Mouse (Mus musculus) kidney, embryonic 14.5 days (tissue): ENCODE results near the gene Tmem150c. TPM values are rescaled to one million over a fixed set of nuclear protein-coding genes. Genes with fewer than 3 reads are reported as not detected.
A peak's percentile ranks its signal among the peaks of the same experiment; 100 is the strongest.

Experiments used
- ATAC-seq: fragments of 200-750 bp; cut with Nextera tagmentation; 2 replicates; pipeline ENCODE4 v1.8.0; 2017; ENCODE audit warnings: moderate number of reproducible peaks, mild to moderate bottlenecking, moderate TSS enrichment, moderate library complexity; ENCODE audit not compliant: low FRiP score, low TSS enrichment
- H3K27ac ChIP-seq: fragments of 300-500 bp; sonication (generic); 2 replicates; pipeline ENCODE4 v1.5.1; 2014; ENCODE audit warnings: low read depth, mild to moderate bottlenecking, low read length, moderate library complexity, mixed read lengths
- H3K27me3 ChIP-seq: fragments of 300-500 bp; sonication (generic); 2 replicates; pipeline ENCODE4 v1.6.1; 2014; ENCODE audit warnings: mild to moderate bottlenecking, low read length; ENCODE audit not compliant: control insufficient read depth, insufficient read depth
- H3K36me3 ChIP-seq: fragments of 300-500 bp; sonication (generic); 2 replicates; pipeline ENCODE4 v1.6.1; 2014; ENCODE audit warnings: low read length, mixed read lengths; ENCODE audit not compliant: control insufficient read depth, insufficient read depth
- H3K4me1 ChIP-seq: fragments of 300-500 bp; sonication (generic); 2 replicates; pipeline ENCODE4 v1.6.1; 2014; ENCODE audit warnings: low read length, mixed read lengths; ENCODE audit not compliant: control insufficient read depth, insufficient read depth
- H3K4me2 ChIP-seq: fragments of 300-500 bp; sonication (generic); replicated peaks from 2 replicates; pipeline ENCODE4 v1.6.1; 2014; ENCODE audit warnings: low read depth, mild to moderate bottlenecking, low read length
- H3K4me3 ChIP-seq: fragments of 300-500 bp; sonication (generic); 2 replicates; pipeline ENCODE4 v1.5.1; 2014; ENCODE audit warnings: mild to moderate bottlenecking, low read length
- H3K9ac ChIP-seq: fragments of 300-500 bp; sonication (generic); 2 replicates; pipeline ENCODE4 v1.6.1; 2014; ENCODE audit warnings: low read depth, mild to moderate bottlenecking, low read length, moderate library complexity
- H3K9me3 ChIP-seq: fragments of 300-500 bp; sonication (generic); 2 replicates; pipeline ENCODE4 v1.6.1; 2016; ENCODE audit warnings: low read length; ENCODE audit not compliant: control insufficient read depth
- WGBS: fragments of 180-500 bp; shearing (Covaris S2); extraction: QIAGEN DNeasy Blood & Tissue Kit; methylation state at CpG from one replicate; pipeline ENCODE4 v1.1.7; 2014; 5-methylcytosine and 5-hydroxymethylcytosine counted together
- polyA plus RNA-seq: library from polyadenylated mRNA; unstranded; fragments of >200 nt; fragmentation: Nextera tagmentation; extraction: Ambion mirVana; gene quantifications from 2 replicates; pipeline ENCODE4 v1.2.1, GENCODE M21; 2014

Gene Tmem150c
- polyA plus RNA-seq, 1 experiment from 2014 or later: 12.7 TPM

DNA sequence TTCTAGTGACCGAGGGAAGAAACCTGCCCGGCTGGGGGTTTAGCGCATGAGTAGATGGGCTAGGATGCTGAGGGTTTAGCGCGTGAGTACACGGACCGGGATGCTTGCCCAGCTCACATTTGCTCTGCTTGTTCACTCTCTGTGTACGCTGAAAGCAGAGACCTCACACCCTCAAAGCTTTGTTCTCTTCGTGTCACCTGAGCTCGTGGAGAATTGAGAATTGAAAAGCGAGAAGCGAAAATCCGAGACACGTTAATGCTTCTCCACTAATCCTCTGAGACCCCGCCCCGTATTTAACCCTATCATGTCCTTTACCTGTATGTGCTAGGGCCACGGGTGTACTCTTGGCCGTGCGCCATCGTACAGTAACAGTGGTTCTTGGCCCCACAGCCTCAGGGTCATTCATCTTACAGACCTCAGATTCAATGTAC is 38.9 kb downstream of the Tmem150c start:
- no peaks in the 10 kb centered on the region for H3K9me3 ChIP-seq
- H3K4me3 ChIP-seq: 0 out of 2 replicates have a peak overlapping the region, but pooled peaks have one; percentile 16
- H3K4me1 ChIP-seq: peaks cover 6% of the 10 kb centered on the region; the same call in 1 of the 2 replicates
- no peaks in the 10 kb centered on the region for H3K27me3 ChIP-seq
- H3K36me3 ChIP-seq: no peaks in the 10 kb centered on the region
- ATAC-seq: no peak
- H3K4me2 ChIP-seq: peak overlapping the region; percentile 31
- no peak overlapping the region for H3K9ac ChIP-seq
- H3K27ac ChIP-seq: no peak overlapping the region
- 6% methylated on average over 20 of the region's 20 CpGs for WGBS

DNA sequence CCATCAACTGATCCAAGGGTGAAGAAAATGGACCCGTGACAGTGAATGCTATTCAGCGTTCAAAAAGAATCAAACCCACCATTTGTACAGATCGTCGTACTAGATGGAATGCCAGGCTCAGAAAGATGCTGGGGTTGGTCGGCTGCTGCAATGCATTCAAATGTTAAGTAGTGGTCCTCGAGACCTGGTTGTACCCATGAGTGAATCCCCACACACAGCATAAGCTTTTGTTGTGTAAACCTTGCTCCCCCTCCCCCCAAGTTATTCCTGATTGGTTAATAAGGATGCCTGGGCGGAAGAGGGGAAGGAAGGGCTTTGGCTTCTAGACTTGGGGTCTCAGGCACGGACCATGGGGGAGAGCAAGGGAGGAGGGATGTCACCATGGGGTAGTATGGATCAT is 40.3 kb downstream of the Tmem150c start:
- no peak overlapping the region for H3K4me3 ChIP-seq
- no peak for ATAC-seq
- no peak overlapping the region for H3K4me2 ChIP-seq
- 67% methylated on average over 8 of the region's 8 CpGs for WGBS
- H3K9ac ChIP-seq: no peak overlapping the region
- H3K36me3 ChIP-seq: no peaks in the 10 kb centered on the region
- H3K27ac ChIP-seq: no peak overlapping the region
- H3K4me1 ChIP-seq: peaks cover 7% of the 10 kb centered on the region; the same call in 1 of the 2 replicates
- H3K9me3 ChIP-seq: no peaks in the 10 kb centered on the region
- no peaks in the 10 kb centered on the region for H3K27me3 ChIP-seq

DNA sequence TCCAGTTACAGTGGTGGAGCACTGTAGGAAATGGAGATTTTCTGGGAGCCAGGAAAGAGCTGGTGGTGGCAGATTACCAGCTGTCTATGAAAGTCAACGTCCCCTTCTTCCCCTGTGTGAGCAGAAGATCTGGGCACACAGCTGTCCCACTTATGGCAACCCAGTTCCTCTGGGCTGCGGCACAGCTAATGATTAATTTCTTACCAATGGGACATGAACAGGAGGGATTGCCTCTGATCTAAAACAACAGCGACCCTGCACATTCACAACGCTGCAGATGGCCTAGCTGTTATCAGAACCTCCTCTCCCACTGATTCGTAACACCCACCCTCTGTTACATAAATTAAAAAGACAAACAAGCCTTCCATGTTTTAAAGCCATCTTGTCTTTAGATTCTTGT is 46.2 kb downstream of the Tmem150c start:
- Histone ChIP-seq H3K27ac (no peak overlapping the region), H3K9ac (no peak overlapping the region; the same call in 1 of the 2 replicates), H3K4me1 (peaks cover 15% of the 10 kb centered on the region; the same call in 1 of the 2 replicates), H3K9me3 (no peaks in the 10 kb centered on the region), H3K36me3 (no peaks in the 10 kb centered on the region), H3K4me2 (no peak overlapping the region), H3K27me3 (no peaks in the 10 kb centered on the region), H3K4me3 (no peak overlapping the region)
- WGBS: 28% methylated on average over 5 of the region's 5 CpGs
- no peak for ATAC-seq

DNA sequence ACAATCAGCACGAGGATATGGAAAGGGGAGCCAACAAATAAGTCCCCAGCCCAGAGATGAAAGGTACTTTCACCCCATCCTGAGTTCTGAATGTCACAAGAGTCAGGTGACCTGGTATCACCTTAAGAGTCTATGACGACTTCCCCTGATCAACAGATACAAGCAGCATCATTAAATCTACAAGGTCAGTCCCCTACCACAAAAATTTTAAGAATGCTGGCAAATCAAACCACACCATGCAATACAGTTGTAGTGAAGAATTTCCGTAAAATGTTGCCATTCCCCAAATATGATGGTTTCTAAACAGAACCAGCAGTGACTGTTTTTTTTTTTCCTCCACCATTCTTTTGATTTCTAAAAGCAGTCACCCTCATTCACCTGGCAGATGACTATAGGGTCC is 49.0 kb downstream of the Tmem150c start:
- WGBS: 74% methylated on average over 3 of the region's 3 CpGs
- Histone ChIP-seq H3K4me3 (no peak overlapping the region), H3K27ac (no peak overlapping the region), H3K9me3 (no peaks in the 10 kb centered on the region), H3K4me2 (no peak overlapping the region), H3K27me3 (no peaks in the 10 kb centered on the region), H3K36me3 (no peaks in the 10 kb centered on the region), H3K9ac (no peak overlapping the region), H3K4me1 (peaks cover 15% of the 10 kb centered on the region; the same call in 1 of the 2 replicates)
- no peak for ATAC-seq

DNA sequence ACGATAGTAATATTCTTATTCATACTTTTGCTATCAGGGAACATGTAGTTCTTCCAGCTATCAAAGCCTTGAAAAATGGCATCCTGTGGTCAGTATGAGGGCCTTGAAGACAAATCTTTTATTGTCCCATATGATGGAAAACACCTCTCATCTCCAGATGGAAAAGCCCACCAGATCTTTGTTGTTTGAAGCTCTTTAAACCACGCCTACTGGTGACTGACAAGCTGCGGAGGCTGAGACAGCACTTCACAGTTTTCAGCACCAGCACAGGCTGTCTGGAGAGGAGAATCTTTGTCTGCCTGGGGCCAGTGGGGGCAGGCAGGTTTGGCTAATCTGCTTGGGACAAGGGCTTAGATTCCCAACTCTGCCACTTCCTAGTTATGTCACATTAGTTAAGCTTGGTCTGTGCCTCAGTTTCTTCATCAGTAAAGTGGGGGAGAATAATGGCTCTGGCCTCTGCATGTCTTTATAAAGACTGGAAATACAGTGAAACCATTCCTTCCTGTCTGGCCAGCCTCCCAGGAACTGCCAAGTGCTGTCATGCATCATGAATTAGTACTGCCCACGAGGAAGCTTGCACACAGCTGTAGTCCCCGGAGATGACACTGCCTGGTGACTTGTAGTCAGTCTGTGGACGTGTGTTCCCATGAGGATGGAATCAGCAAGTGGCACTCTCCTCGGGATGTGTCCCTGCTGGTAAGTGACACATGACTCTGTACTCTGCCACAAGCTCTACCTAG is 49.9 kb downstream of the Tmem150c start:
- ATAC-seq: peak; percentile 54
- no peaks in the 10 kb centered on the region for H3K27me3 ChIP-seq
- H3K4me1 ChIP-seq: peaks cover 15% of the 10 kb centered on the region; the same call in 1 of the 2 replicates
- 38% methylated on average over 7 of the region's 7 CpGs for WGBS
- H3K4me2 ChIP-seq: no peak overlapping the region
- H3K36me3 ChIP-seq: no peaks in the 10 kb centered on the region
- no peak overlapping the region for H3K9ac ChIP-seq
- H3K9me3 ChIP-seq: no peaks in the 10 kb centered on the region
- H3K27ac ChIP-seq: no peak overlapping the region
- no peak overlapping the region for H3K4me3 ChIP-seq

DNA sequence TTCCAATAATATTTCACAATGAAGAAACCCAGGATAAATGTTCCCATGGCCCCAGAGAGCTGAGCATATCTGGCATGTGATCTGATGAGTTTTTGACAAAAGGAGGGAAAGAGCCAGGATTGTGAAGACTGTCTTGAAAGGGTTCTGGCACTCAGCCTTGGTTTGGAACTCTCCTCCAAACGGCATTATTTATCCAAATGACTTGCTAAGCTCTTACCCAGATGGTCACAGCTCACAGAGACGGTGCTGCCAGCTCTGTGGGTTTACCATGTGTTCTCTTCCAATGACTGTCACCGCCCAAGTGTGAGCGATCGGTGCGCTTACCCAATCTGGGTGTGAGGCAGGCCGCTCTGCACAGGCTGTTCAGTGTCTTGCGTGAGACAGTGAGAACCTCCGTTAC is 50.7 kb downstream of the Tmem150c start:
- ATAC-seq: no peak
- no peak overlapping the region for H3K4me2 ChIP-seq
- H3K27ac ChIP-seq: no peak overlapping the region

DNA sequence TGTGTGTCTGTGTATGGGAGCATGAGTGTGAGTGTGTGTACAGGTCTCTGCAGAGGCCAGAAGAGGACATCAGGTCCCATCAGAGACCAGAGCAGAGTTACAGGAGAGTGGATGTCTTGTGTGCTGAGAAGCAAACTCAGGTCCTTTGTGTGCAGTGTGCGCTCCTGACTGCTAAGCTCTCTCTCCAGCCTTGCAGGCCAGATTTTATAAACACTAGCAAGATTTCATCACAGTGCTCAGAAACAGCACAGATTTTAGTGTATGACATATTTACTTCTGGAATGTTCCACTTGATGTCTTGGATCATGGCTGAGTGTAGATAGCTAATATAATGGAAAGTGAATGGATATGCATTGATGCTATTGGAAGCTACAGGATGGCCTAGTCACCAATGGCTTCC is 57.2 kb downstream of the Tmem150c start:
- Histone ChIP-seq H3K27me3 (no peaks in the 10 kb centered on the region), H3K27ac (no peak overlapping the region), H3K4me1 (no peaks in the 10 kb centered on the region), H3K9me3 (no peaks in the 10 kb centered on the region), H3K36me3 (no peaks in the 10 kb centered on the region), H3K9ac (no peak overlapping the region), H3K4me2 (no peak overlapping the region), H3K4me3 (no peak overlapping the region)
- no peak for ATAC-seq
- WGBS: 92% methylated on average over 1 of the region's 1 CpGs

More for the DNA sequence above, 50.7 kb downstream of the Tmem150c start:
- Histone ChIP-seq H3K9me3 (no peaks in the 10 kb centered on the region), H3K4me3 (no peak overlapping the region), H3K36me3 (no peaks in the 10 kb centered on the region), H3K27me3 (no peaks in the 10 kb centered on the region), H3K9ac (no peak overlapping the region), H3K4me1 (peaks cover 11% of the 10 kb centered on the region; the same call in 1 of the 2 replicates)
- WGBS: 67% methylated on average over 9 of the region's 9 CpGs

DNA sequence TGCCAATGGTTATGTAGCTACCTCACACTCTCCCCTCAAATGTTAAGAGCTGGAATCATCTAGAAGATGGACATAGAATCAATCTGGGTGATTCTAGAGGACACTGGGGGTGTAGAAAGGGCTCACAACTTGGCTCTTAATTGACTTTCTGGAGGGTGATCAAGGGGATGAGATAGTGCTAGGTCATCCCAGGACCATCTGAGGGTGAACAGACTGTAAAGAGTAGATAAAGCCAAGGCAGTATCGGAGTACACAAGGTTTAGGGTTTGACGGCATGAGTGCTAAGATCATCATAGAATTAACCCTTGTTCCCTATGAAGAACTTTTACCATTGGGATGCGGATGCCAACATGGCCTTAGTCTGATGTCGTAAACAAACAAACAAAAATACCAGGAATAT is 61.6 kb downstream of the Tmem150c start:
- no peak for ATAC-seq
- no peak overlapping the region for H3K4me2 ChIP-seq
- H3K9me3 ChIP-seq: no peaks in the 10 kb centered on the region
- H3K36me3 ChIP-seq: no peaks in the 10 kb centered on the region
- H3K9ac ChIP-seq: no peak overlapping the region
- H3K4me3 ChIP-seq: no peak overlapping the region
- WGBS: 95% methylated on average over 4 of the region's 4 CpGs
- no peaks in the 10 kb centered on the region for H3K27me3 ChIP-seq
- no peaks in the 10 kb centered on the region for H3K4me1 ChIP-seq
- H3K27ac ChIP-seq: no peak overlapping the region

DNA sequence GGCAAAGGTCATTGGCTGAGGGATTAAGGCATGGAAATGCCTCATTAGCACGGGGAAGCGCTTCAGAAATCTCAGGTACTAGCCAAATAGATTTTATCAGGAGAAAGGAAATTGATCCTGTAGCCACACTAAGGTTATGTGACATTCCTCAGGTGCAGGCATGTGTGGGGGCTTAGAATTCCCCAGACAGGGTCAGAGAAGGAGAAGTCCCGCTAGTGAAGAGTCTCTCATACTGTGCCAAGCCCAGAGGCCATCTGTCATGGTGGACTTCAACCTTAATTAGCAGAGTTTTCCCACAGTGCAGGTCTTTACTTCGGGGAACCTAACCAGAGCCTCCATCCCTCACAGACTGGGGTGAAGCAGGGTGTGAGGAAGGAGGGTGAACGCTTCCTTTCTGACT is 62.7 kb downstream of the Tmem150c start:
- Histone ChIP-seq H3K4me1 (peaks cover 2% of the 10 kb centered on the region; the same call in 1 of the 2 replicates), H3K9me3 (no peaks in the 10 kb centered on the region), H3K27ac (no peak overlapping the region), H3K9ac (no peak overlapping the region), H3K36me3 (no peaks in the 10 kb centered on the region), H3K4me2 (no peak overlapping the region), H3K4me3 (no peak overlapping the region), H3K27me3 (no peaks in the 10 kb centered on the region)
- ATAC-seq: peak; percentile 63; the same call in 1 of the 2 replicates
- WGBS: 55% methylated on average over 5 of the region's 5 CpGs
